Mouse (Mus musculus) neural tube, embryonic 11.5 days (tissue): ENCODE results near the gene Tmsb4x. TPM values are rescaled to one million over a fixed set of nuclear protein-coding genes. Genes with fewer than 3 reads are reported as not detected.
A peak's percentile ranks its signal among the peaks of the same experiment; 100 is the strongest.

Source experiments
- ATAC-seq: fragments of 200-750 bp; cut with Nextera tagmentation; 2 replicates; pipeline ENCODE4 v1.8.0; 2017; ENCODE audit warnings: moderate number of reproducible peaks, mild to moderate bottlenecking, moderate TSS enrichment, moderate library complexity; ENCODE audit not compliant: insufficient read depth, low FRiP score, low TSS enrichment
- DNase-seq: peaks from one replicate; pipeline ENCODE4 v3.0.0-alpha.2; 2015; ENCODE audit warnings: low spot score
- H3K27ac ChIP-seq: fragments of 300-500 bp; sonication (generic); 2 replicates; pipeline ENCODE4 v1.5.1; 2014; ENCODE audit warnings: low read depth, mild to moderate bottlenecking, low read length
- H3K27me3 ChIP-seq: fragments of 300-500 bp; sonication (generic); 2 replicates; pipeline ENCODE4 v1.6.1; 2014; ENCODE audit warnings: mild to moderate bottlenecking, low read length, mixed read lengths; ENCODE audit not compliant: control insufficient read depth, insufficient read depth
- H3K36me3 ChIP-seq: fragments of 300-500 bp; sonication (generic); 2 replicates; pipeline ENCODE4 v1.6.1; 2014; ENCODE audit warnings: mild to moderate bottlenecking, low read length, moderate library complexity, mixed read lengths; ENCODE audit not compliant: control insufficient read depth, insufficient read depth
- H3K4me1 ChIP-seq: fragments of 300-500 bp; sonication (generic); 2 replicates; pipeline ENCODE4 v1.6.1; 2014; ENCODE audit warnings: low read length, mixed read lengths; ENCODE audit not compliant: control insufficient read depth, insufficient read depth
- H3K4me2 ChIP-seq: fragments of 300-500 bp; sonication (generic); 2 replicates; pipeline ENCODE4 v1.6.1; 2014; ENCODE audit warnings: low read depth, mild to moderate bottlenecking, moderate library complexity
- H3K4me3 ChIP-seq: fragments of 300-500 bp; sonication (generic); 2 replicates; pipeline ENCODE4 v1.5.1; 2014; ENCODE audit warnings: low read depth, low read length
- H3K9ac ChIP-seq: fragments of 300-500 bp; sonication (generic); 2 replicates; pipeline ENCODE4 v1.6.1; 2014; ENCODE audit warnings: mild to moderate bottlenecking, low read length
- H3K9me3 ChIP-seq: fragments of 300-500 bp; sonication (generic); 2 replicates; pipeline ENCODE4 v1.6.1; 2016; ENCODE audit warnings: low read length; ENCODE audit not compliant: control insufficient read depth
- whole genome bisulfite sequencing: fragments of 180-500 bp; shearing (Covaris S2); extraction: QIAGEN DNeasy Blood & Tissue Kit; methylation state at CpG from one replicate; pipeline ENCODE4 v1.1.7; 2014; 5-methylcytosine and 5-hydroxymethylcytosine counted together
- polyA plus RNA-seq: library from polyadenylated mRNA; unstranded; fragments of >200 nt; fragmentation: Nextera tagmentation; extraction: Ambion mirVana; gene quantifications from 2 replicates; pipeline ENCODE4 v1.2.1, GENCODE M21; 2014

Gene Tmsb4x
- polyA plus RNA-seq: 4,507 and 4,569 TPM in 2 replicates

DNA sequence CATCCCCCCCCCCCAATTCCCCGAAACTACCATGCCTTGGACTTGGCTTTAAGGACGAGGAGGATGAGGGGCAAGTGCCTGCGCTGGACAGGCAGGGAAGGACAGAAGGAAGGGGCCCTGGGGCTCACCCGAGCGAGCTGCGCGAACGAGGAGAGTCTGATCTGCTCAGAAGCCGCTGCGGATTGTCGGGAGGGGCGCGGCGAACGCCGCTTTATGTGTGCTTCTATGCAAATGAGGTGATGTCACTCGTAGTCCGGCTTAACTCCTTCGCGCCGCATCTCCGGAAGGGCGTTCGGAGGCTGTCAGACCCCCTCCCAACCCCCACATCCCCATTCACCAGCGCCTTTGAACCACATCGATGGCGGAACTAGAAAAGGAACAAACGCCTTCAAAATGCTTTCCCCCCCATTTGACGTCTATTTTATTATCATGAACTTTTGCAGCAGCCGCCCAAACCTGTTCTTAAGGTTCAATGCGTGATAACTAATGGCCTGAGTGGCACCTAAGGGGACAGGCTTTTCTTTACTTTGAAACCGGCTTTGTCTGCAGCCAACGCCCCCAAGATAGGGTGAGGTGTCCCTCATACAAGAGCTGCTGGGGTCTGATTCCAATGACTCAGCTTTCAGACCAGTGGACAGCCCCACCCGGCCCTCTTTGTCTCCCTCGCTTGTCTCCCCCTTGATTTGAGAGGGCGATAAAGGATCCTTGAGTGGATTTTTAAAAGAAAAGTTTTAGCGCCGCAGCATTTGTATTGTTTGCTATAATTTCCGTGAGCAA is at the start of gene Tmsb4x:
TSS of gene Tmsb4x (minus strand) at position 338 of the 777 bp plus-strand sequence.
- no peaks in the 10 kb centered on the region for H3K4me1 ChIP-seq
- peak within 1 kb of the TSS; percentile 45 for H3K4me2 ChIP-seq
- DNase-seq (peak; percentile 88), ATAC-seq (peak; percentile 85)
- peak within 1 kb of the TSS; percentile 50 for H3K4me3 ChIP-seq
- peak within 1 kb of the TSS; percentile 84 for H3K9ac ChIP-seq
- 0 out of 2 replicates have a peak, but pooled peaks cover 3% of the 10 kb centered on the region for H3K27me3 ChIP-seq
- H3K27ac ChIP-seq: peak within 1 kb of the TSS; percentile 74
- WGBS: 21% methylated on average over 39 of the region's 39 CpGs
- no peaks in the 10 kb centered on the region for H3K36me3 ChIP-seq
- H3K9me3 ChIP-seq: no peaks in the 10 kb centered on the region

DNA sequence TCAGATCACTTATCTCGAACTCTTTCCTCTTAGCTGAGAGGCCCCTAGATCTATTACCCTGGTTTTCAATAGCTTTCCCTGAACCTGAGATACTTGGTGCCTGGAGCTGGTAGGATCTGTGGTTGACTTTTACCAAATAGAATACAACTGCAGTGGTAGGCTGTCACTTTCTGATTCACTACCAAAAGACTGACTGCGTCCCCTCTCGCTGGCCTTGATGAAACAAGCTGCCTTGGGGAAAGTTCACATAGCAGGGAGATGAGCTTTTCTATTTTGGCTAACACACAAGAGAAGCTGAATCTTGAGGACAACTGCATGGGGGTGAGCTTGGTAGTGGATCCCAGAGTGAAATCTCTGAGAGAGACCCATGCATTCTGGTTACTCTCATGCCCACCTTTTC is 32.6 kb upstream of the Tmsb4x start:
- H3K4me1 ChIP-seq: no peaks in the 10 kb centered on the region
- H3K27ac ChIP-seq: no peak overlapping the region
- H3K4me2 ChIP-seq: no peak overlapping the region
- no peaks in the 10 kb centered on the region for H3K36me3 ChIP-seq
- no peak overlapping the region for H3K9ac ChIP-seq
- H3K27me3 ChIP-seq: no peaks in the 10 kb centered on the region
- WGBS: 94% methylated on average over 3 of the region's 3 CpGs
- ATAC-seq (no peak), DNase-seq (no peak)
- no peak overlapping the region for H3K4me3 ChIP-seq
- H3K9me3 ChIP-seq: no peaks in the 10 kb centered on the region

DNA sequence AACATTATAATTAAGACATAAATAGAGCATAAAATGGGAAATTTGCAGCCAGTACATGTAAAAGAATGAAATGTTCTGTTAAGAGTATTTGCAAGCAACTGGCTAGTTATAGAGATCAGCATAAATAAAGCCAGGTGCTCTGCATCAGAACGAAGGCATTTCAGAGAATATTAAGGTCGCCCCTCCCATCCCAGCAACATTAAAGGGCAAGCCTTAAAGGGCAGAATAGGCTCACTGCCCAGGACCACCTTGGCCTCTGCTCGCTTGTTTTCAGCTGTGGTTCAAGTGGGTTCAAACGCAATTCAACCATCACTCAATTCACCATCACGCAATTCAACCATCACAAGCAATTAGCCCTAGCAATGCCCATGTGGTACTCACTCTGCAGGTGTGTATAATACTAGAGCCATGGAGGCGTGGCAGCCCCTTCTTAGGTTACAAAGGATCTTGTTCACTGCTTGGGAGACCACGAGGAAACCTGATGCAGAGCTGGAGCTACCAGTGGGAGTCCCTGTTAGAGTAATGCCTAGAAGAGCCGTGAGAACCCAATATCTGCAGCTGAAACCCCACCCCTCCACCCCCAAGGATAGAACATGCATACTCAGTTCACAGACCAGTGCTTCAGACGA is 30.3 kb upstream of the Tmsb4x start:
- ATAC-seq: no peak

DNA sequence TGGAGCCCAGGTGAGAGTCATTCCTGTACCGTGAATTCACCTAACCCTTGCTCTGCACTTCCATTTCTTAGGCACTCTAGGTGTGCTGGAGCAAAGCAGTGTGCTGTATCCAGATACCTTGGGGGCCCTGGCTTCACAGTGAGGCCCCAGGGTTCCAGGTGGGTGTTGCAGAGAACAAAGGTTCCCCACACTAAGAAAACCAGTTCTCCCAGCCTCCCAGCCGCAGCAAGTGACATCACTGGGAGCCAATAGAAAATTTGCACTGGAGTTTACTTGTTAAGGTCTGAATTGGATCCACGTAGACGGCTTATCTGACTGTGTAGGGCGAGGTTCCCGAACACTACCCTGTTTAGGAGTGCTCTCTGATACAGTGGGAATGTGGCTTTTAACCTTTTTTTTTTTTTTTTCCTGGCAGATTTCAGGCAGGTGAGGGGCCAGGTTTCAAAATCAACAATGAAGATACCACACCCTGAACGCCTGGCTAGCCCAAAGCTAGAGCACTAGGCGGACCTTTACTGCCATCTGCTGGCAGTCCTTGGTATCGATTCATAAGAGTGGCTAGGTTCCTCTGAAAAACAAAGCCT is 24.1 kb upstream of the Tmsb4x start:
- Histone ChIP-seq H3K9me3 (no peaks in the 10 kb centered on the region), H3K27me3 (peaks cover 2% of the 10 kb centered on the region; the same call in 1 of the 2 replicates), H3K4me1 (no peaks in the 10 kb centered on the region), H3K9ac (no peak overlapping the region), H3K27ac (no peak overlapping the region), H3K4me2 (no peak overlapping the region), H3K4me3 (no peak overlapping the region), H3K36me3 (no peaks in the 10 kb centered on the region)
- DNase-seq: peak; percentile 56
- 42% methylated on average over 9 of the region's 9 CpGs for WGBS
- ATAC-seq: peak; percentile 50

More for the DNA sequence above, 30.3 kb upstream of the Tmsb4x start:
- no peak for DNase-seq
- WGBS: 63% methylated on average over 9 of the region's 9 CpGs
- Histone ChIP-seq H3K4me3 (no peak overlapping the region), H3K4me2 (no peak overlapping the region), H3K27me3 (no peaks in the 10 kb centered on the region), H3K36me3 (no peaks in the 10 kb centered on the region), H3K9ac (no peak overlapping the region), H3K4me1 (no peaks in the 10 kb centered on the region), H3K9me3 (no peaks in the 10 kb centered on the region), H3K27ac (no peak overlapping the region)

DNA sequence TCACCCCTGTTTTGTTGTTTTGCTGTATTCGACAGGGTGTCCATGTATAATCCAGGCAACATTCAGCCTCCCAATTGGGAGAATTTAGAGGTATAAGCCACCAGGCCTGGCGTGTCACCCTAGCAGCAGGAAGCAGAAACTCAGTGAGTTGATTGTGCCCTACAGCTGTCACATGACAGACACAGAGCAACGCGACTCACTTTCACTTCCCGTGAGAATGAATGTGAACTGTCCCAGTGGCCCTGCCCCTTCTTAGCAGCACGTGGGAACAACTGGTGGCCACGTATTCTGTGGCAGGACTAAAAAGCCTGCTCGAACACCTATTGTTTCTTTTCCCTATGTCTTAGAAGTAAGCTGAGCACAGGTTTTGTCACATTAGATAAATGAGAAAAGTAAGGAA is 22.0 kb upstream of the Tmsb4x start:
- peaks cover 2% of the 10 kb centered on the region; the same call in 1 of the 2 replicates for H3K27me3 ChIP-seq

DNA sequence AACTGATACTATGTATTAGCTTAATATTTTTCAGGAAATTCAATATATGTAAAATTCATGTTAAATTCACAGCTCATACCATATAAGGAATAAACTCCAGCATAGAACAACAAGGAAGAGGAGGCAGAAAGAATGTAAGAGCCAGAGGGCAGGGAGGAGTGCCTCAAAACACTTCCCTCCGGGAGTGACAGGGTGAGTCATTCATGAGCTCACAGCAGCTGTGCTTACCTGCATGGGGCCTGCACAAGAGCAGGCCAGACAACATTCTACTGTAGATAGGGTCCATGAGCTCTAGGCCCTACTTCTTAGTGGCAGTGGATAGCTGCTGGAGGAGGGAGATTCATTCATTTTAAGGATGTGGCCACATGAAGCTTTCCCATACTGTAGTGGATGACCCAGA is 20.7 kb upstream of the Tmsb4x start:
- 93% methylated on average over 1 of the region's 1 CpGs for WGBS

More for the DNA sequence above, 22.0 kb upstream of the Tmsb4x start:
- Histone ChIP-seq H3K9me3 (no peaks in the 10 kb centered on the region), H3K9ac (no peak overlapping the region), H3K4me3 (no peak overlapping the region), H3K4me1 (no peaks in the 10 kb centered on the region), H3K36me3 (no peaks in the 10 kb centered on the region), H3K27ac (no peak overlapping the region), H3K4me2 (no peak overlapping the region)
- ATAC-seq: no peak
- 62% methylated on average over 8 of the region's 8 CpGs for WGBS
- DNase-seq: no peak

DNA sequence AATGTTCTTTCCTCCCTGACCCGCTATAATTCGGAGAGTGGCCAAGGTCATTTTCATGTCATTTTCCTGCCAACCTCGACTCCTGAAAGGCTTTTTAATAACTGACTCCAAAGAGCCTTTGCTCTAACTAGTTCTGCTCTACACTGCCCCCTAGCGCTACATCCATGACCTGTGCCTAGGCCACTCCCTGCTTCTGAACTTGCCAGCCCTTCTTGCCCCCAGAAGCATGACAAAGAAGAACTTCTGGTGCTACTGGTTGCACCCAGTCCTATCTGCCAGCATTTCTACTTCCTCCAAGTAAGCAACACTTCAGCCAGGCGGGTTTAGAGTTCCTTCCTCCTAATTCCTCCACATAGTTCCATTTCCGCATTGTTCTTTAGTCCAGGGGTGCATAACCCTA is 20.1 kb upstream of the Tmsb4x start:
- ATAC-seq: no peak
- H3K9me3 ChIP-seq: no peaks in the 10 kb centered on the region
- peak; percentile 57 for DNase-seq
- WGBS: 36% methylated on average over 6 of the region's 6 CpGs
- peaks cover 2% of the 10 kb centered on the region; the same call in 1 of the 2 replicates for H3K27me3 ChIP-seq
- H3K4me1 ChIP-seq: no peaks in the 10 kb centered on the region
- H3K36me3 ChIP-seq: no peaks in the 10 kb centered on the region
- no peak overlapping the region for H3K4me3 ChIP-seq
- H3K4me2 ChIP-seq: no peak overlapping the region
- no peak overlapping the region for H3K27ac ChIP-seq
- H3K9ac ChIP-seq: no peak overlapping the region

More for the DNA sequence above, 20.7 kb upstream of the Tmsb4x start:
- Histone ChIP-seq H3K4me2 (no peak overlapping the region), H3K9ac (no peak overlapping the region), H3K4me1 (no peaks in the 10 kb centered on the region), H3K27ac (no peak overlapping the region), H3K36me3 (no peaks in the 10 kb centered on the region), H3K9me3 (no peaks in the 10 kb centered on the region), H3K4me3 (no peak overlapping the region), H3K27me3 (peaks cover 2% of the 10 kb centered on the region; the same call in 1 of the 2 replicates)
- no peak for DNase-seq
- no peak for ATAC-seq

DNA sequence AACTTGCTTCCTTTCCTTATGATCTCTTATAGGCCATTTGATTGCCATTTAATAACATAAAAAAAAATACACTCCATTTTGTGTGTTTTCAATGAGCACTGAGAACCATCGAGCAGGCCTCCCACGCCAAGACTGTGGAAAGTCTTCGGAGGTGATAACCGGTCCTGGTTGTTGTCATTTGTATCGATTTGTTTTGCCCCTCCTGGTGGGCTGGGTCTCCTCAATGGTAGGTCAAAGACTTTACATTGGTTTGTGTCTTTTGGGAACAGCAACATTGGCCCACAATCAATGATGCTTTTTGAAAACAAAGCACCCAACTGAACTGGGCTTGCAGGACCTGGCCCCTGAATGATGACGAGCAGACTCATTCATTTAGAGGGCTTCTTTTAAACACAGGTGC is 18.6 kb upstream of the Tmsb4x start:
- H3K27me3 ChIP-seq: no peaks in the 10 kb centered on the region; the same call in 1 of the 2 replicates
- no peak for ATAC-seq
- no peak overlapping the region for H3K9ac ChIP-seq
- no peaks in the 10 kb centered on the region for H3K9me3 ChIP-seq
- WGBS: 92% methylated on average over 6 of the region's 6 CpGs
- H3K4me3 ChIP-seq: no peak overlapping the region
- no peak overlapping the region for H3K27ac ChIP-seq
- no peaks in the 10 kb centered on the region for H3K4me1 ChIP-seq
- no peak for DNase-seq
- no peaks in the 10 kb centered on the region for H3K36me3 ChIP-seq
- H3K4me2 ChIP-seq: no peak overlapping the region
